Mouse (Mus musculus) liver, postnatal 0 days (tissue): ENCODE data around the gene Aacs.

Experiments used
- CTCF ChIP-seq: sonication (generic); IDR thresholded peaks from 2 replicates; pipeline ENCODE4 v1.5.1; 2016; ENCODE audit warnings: antibody characterized with exemption, low read depth
- EP300 ChIP-seq: IDR thresholded peaks from 2 replicates; pipeline ENCODE4 v1.6.1; 2016; ENCODE audit warnings: antibody characterized with exemption, low read depth, mild to moderate bottlenecking

- no peak for TF ChIP-seq EP300
- no peak for TF ChIP-seq CTCF
These were observed 56.6 kb downstream of the Aacs start for GRCm38 (mm10) chr5:125532191-125532544.
